Mouse (Mus musculus) lung, postnatal 10 days (tissue): Measurements from ENCODE around the gene Myf5.

Experiments used
- DNase-seq: peaks from one replicate; pipeline ENCODE4 v3.0.0; 2021

Myf5 gene

DNA sequence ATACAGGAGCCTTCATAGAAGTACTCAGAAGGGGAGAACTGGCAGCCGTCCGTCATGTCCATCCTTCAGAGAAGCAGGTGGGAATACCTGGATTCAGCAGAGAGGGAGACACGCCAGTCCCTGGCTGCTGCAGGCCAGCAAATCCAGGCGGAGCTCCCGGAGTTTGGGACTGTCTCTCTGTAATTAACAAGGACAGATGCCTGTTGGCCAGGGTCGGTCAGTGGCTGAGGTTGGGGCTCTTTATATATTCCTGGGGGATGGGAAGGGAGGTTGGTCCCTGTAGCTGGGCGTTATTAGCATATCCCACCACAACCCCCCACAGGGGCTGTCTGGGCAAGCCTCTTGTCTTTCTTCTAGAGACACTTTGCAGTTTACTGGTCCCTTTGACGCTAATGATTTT, at the start of gene Myf5:
Gene Myf5, minus strand, starts transcription at position 265 of the 400 bp plus-strand sequence.
- DNase-seq, result no peak

DNA sequence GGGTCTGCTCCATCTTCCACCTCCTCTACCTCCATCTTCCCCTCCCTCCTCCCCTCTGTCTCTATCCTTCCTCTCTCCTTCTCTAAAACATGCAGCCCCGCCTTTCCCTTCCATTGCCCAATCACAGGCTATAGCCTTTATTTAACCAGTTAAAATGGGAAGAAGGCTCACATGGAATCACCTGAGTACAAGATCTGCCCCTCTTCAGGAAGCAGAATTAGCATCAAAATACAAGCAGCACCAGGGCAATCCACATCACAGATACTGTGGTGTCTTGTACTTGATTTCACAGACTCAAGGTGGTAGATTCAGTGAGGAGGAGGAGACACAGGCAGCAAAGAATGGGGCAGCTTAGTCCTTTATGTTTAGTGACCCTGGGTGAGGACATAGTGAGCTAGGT, 42.8 kb upstream of the Myf5 start:
- no peak for DNase-seq

DNA sequence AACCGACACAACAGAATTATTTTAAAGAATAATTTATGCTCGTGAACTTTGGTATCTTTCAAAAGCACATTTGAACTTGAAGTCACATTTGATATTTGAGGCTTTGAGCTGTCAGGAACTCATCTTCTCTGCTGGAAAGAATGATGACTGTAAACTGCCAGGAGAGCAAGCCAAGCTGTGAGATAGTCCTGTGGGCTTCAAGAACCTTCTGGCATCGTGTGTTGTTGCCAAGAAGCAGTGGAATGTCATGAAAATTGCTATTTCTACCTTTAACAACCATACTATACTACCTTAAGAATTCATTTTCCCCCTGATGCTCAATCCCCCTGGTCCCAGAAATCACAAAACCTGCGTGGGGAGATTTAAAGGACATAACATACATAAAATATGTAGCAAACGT, 33.3 kb upstream of the Myf5 start:
- DNase-seq, result no peak

DNA sequence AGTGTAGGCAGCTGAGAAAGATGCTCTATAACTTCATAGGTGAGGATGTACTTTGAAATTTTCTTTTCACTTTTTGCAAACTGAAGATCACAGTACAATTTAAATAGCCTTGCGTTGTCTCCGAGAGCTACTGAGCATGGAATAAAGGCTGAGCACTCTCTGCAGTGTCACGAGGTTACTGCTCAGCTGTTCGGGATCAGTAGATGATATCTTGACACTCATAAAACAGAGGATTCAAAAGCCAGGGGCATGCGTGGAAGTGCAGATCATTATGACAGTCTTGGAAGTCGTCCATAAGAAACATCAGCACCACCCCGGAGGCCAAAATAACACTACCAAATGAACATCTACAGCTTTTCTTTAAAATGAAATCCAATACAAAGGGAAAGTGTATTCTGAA, 30.7 kb upstream of the Myf5 start:
- no peak for DNase-seq

DNA sequence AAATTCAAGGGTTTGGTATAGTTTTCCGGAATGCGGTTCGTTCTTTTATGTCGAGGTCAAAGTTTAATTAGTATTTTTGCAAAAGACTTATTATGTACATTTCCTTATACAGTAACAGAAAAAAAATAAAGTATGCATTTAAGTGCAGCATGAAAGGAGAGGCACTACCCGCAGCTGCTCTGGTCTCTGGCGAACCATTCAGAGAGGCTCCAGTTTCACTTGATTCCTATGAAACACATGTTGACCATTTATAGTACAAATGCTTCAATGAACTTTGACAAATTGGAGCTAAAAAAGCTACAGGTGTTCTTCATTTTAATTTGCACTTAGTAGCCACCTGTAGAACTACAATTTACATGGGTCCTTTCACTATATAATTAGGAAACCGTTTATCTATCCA, 28.8 kb upstream of the Myf5 start:
- DNase-seq, result no peak

DNA sequence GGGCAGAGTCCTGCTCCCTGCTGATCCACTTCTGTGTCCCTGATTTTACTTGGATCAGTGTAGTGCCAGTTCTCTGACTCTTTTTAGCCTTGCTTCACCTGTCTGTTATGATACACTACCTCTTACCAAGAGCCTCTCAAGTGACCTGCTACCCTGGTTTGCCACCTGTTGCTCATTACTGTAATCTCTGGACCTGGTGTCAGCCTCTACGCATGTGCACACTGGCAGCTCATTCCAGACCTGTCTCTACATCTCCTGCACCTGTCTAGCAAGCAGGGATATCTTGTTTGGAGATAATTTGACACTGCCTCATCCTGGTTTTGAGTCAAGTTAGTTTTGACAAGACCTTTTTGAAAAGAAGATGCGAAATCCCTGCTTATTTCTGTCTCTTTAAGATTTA, 20.5 kb upstream of the Myf5 start:
- no peak for DNase-seq

DNA sequence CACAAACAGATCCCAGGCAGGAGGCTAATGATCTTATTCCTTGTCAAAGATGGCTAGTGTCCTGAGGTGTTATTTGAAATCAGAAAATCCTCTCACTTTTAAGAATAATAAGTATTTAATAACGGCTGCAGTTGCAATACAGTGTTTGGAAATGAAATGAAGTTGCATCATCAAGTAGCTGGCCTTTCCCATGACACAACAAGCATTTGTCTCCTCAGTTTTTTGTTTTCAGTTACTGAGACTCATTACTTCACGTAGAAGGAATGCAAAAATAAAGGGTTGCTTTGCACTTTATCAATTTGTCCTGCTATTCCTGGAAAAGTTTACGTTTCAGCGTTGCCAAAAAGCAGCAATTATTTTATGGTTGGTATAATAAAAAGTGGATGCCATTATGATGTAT, 17.5 kb upstream of the Myf5 start:
- DNase-seq, result no peak

DNA sequence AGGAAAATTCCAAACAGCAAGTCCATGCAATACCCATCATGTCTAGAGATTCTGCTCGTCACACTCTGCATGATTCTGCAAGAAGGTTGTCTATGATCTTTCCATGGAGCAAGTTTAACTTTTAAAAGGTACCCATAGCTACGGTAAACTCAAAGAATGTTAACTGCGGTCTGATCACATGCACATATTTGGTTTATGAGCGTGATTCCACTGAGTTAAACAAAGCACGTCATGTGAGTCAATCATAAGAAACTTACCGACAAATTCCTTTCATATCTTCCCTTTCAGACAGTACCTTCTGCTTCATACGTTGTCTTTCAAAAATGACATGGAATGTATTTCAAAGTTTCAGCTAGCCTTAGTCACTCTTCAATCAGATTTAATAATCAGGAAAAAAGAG, 16.3 kb upstream of the Myf5 start:
- no peak for DNase-seq

DNA sequence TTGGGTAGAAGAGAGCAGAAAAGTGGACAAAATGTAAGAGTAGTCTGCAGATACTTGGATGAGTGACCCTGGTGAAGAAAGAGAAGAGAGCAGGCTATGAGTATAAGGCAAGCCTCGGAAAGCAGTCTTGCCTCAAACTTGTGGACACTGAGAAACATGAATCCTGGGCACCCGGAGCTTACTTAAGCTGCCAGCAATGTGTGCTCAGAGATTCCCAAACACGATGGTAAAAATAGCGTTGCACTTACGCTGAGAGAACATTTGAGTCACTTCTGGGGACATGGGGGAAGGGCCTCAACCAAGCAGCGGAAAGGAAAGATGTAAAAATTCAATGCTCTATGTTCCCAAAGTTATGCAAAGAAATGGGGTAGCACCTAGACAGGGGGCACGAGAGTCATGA, 13.7 kb upstream of the Myf5 start:
- DNase-seq, result peak; percentile 21

DNA sequence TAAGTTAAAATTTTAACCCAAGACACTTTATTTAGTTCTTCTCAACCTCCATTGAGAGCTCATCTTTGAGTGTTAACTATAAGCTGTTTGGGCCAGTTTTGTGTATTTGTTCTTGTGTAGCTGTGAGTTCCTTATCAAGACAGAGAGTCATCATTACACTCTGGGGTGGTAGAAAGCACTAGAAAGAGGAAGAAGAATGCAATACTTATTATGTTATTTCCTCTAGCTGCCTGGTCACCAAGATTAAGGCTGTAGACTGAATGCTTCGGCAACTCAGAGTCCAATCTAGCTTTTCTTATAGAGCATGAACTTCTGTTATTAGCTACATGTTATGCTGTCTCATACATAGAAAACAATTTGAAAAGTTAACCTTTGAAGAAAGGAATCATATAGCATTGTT, 10.5 kb upstream of the Myf5 start:
- DNase-seq, result no peak

DNA sequence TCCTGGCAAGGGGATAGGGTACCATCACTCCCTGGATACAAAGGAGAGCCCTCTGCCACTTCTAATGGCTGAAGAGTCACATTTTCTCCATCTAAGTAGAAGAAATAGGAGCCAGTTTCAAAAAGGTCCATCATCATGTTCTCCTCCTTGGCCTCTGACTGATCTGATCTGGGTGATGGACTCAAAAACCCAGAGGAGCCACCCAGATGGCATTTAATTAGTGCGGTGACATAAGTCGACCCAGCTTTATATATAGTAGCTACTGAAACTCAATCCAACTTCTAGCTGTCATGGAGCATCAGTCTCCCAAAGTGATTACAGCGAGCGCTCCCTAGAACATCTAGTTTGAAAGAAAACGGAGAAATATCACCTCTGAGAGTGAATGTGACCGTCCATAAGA, 8.6 kb upstream of the Myf5 start, which contains the start of gene Myf6:
Gene Myf6, minus strand, starts transcription at position 170 of the 400 bp plus-strand sequence.
- no peak for DNase-seq

DNA sequence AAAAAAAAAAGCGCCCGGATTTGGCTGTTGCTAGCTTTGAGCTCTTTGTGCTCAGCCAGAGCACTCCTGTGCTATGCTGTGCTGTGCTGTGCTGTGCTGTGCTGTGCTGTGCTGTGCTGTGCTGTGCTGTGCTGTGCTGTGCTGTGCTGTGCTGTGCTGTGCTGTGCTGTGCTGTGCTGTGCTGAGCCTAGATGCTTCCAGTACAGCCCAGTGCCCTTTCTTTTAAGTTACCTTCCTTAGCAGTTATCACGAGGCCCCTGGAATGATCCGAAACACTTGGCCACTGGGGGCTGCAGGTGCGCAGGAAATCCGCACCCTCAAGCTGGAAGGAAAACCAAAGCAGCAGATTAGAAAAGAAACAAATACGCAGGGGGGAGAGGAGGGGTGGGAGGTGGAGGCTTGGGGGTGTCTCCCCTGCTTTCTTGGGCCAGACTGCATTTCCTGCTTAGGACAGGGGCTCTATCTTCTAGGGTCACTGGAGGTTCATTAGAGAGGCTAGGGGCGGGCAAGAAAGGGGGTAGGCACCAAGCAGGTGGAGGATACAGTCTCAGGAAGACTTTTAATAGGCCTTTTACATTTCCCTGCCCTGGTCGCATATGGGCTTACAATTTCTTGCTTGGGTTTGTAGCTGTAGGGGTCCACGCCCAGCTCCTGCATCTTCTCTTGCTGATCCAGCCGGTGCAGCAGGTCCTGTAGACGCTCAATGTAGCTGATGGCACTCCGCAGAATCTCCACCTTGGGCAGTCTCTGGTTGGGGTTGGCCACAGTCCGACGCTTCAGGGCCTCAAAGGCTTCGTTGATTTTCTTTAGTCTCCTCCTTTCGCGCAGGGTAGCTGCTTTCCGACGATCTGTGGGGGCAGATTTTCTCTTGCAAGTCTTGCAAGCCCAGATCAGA, 7.9 kb upstream of the Myf5 start:
- no peak for DNase-seq

DNA sequence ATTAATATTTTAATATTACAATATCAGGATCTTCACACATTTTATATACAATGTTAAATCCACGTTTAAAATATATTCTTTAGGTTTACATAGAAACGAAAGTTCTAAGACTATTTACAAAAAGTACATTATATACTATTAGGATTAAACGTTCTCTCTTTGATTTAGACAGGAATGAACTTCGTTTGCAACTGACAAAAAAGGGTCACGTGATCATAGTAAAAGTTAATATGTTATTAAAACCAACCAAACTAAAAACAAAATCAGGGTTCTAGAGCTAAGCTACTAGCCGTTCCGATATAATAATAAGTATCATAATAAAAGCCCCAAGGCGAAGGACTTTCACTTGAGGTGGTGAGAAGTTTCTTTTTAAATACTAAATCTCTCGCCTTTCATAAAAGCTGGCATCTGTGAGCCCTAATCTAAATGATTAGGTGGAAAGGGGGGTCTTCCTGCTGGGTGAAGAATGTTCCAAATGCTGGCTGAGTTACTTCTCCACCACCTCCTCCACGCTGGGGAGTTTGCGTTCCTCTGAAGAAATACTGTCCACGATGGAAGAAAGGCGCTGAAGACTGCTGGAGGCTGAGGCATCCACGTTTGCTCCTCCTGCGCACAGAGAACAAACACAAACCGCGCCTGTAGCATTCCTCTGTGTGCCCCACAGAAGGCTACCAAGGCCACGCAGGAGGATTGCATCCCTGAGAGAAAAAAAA, 7.1 kb upstream of the Myf5 start:
- DNase-seq, result no peak

DNA sequence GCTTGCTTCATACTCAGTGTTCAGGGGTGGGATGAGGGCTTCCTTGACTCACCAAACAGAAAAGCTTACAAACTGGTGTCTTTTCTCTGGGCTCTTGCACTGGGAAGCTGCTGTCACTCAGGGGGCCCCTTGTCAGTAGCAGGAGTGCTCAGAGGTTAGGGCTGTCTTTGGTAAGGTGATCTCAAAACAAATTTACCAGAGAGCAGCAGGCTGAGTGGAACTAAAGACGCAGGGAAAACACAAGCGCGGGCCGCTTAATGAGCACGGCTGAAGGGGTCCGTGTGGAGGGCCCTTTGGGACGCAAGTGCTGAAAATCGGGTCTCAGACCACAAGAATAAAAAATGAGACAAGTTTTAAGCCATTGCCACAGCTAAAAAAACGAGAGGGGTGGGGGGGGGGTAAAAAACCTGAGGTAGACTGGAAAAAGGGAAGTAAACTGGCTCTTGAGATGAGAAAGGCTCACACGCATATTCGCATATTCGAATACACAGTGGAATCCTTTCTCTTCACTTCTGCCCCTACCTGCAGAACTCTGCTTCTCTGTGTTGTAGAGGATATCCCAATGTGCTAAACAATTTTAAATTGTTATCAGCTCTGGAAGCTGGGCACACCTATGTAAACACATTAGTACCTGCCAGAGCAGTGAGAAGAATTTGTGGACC, 2.9 kb upstream of the Myf5 start:
- no peak for DNase-seq

DNA sequence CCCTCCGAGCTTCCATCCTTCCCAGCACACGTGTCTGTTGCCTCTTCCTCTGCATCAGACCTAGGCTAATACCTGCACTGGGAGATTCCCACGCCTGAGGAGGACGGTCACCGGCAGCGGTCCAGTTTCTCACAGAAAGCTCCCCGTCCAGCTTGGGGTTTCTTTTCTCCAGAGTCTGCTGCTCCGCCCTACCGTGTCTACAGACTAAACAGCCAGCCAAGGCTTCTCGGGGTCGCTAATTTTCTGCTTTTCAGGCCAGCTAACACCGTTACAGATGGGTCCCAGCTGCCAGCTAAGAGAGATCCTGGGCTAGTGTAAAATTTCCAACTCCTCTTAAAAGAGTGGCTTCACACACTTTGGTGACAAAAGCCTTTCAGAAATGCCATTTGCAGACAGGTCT, 836 bp upstream of the Myf5 start:
- DNase-seq, result peak; percentile 33

DNA sequence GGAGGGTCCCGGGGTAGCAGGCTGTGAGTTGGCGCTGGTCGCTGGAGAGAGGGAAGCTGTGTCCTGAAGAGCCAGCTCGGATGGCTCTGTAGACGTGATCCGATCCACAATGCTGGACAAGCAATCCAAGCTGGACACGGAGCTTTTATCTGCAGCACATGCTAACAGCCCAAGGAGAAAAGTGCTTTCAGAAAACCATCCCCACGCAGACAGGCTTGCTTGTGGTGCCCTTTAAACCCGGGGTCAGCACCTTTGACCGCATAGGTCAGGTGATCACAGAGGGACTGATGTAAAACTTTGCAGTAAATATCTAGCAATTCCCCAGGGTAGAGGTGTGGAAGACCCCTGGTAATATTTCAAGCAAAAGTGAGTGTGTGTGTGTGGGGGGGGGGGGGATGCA, 1.9 kb downstream of the Myf5 start:
- no peak for DNase-seq

DNA sequence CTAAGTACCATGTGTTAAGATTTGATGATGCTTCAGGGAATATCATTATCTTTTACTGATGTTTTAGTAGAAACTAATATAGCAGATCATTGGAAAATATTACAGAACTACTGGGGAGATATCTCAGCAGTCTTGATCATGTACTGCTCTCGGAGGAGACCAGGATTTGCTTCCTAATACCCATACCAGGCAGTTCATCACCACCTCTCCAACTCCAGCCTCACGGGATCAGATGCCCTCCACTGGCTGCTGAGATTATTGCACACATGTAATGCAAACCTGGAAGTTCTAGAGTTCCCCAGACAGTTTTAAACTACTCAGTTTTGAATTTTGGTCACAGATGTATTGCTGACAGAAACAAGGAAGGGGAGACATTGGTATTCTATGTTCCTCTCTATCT, 12.4 kb downstream of the Myf5 start:
- no peak for DNase-seq

DNA sequence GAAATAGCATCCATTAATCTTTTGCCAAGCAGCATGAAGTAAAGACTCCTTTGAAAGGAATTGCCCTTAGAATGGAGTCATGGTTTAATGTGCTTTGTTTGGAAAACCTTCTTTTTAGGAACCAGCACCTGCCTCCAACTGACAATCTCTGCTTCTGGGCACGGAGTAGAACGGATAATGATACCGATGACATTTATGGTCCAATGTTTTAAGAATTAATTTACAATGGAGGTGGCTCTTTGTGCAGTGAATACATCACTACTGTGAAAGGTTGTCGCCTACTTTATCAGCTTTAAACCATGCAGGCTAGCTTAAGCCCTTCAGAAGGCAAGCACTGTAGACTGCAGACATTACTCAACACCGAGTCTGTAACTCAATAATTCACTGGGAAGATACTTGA, 14.2 kb downstream of the Myf5 start:
- DNase-seq, result no peak

DNA sequence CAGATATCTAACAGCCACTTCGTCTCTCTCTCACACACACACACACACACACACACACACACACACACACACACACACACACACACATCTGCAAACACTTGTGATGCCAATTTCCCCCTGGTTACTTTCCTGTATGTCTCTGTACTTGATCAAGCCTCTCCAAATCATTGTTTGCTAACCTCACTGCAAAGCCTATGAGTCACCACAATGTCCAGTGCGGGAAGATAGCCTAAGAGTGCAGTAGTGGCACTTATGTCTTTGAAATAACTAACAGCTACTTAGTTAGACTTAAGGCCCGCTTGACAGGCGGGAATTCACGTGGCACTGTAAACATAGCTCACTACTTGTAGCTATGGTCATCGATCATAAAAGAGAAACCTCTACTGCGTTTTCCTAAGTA, 18.1 kb downstream of the Myf5 start:
- peak; percentile 19 for DNase-seq

DNA sequence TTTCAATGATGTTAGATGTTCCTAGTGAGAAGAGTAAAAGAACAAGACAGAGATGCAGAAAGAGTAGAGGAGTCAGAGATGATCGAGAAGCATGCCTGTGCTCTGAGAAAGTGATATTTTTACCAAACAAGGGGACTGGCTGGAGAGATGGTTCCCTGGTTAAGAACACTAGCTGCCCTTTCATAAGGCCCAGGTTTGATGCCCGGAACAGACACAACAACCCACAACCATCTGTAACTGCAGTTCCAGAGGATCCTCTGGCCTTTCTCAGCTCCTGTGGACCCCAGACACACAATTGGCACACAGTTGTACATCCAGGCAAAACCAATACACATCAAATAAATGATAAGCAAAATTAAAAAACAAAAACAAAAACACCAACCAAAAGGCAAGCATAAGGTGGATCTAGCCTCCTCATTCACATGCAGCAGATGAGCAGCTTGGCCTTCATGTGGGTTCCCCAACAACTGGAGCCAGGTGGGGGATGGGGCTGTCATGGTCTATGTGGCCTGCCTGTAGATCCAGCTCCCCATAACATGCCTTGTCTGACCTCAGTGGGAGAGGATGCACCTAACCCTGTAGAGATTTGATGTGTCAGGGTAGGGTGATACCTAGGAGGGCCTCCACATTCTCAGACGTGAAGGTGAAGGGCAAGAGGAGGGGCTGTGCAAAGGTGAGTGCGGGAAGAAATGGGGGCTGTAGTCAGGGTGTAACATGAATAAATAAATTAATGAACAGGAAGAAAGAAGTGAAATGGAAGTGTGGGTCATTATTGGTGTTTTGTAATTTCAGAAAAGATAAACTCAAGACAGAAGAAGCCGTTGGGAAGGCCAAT, 36.2 kb downstream of the Myf5 start:
- DNase-seq, result no peak

DNA sequence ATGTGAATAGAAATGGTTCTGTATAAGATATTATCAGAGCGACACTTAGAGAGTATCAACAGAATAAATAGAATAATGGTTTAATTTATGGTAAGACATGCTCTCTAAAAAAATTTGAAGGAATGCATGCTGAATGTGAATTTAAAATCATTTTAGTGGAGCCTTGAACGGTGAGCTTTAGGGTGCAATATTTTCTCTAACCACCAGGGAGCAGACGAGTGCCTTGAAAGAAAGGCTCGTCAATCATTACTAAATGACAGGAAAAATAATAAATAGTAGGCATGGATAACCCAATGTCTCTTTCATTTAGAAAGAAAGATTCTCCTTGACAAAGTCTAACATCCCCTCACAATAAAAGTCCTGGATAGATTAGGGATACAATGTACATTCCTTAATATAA, 43.2 kb downstream of the Myf5 start:
- peak; percentile 56 for DNase-seq

DNA sequence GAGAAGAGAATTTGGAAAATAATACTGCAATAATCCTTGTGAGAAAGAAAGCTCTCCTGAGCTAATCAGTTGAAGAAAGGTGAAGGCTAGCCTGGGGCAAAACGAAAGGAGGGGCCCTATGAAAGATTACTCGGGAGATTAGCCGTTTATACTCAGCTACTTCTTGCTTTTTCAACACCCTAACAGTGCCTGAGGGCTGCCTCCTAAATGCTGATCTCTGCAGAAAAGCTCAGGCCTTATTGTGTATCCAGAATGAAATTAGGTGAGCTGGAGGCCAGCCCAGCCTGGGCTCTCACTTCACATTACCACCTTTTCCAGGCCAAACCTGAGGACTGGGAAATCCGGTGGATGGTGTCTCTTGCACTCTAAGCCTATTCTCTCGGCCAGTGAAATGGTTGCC, 49.0 kb downstream of the Myf5 start:
- DNase-seq, result no peak
